Mouse (Mus musculus) CD4-positive, CD25-positive, alpha-beta regulatory T cell, adult 4 months (primary cell): Measurements from ENCODE around the gene Pinlyp. TPM values are rescaled to one million over a fixed set of nuclear protein-coding genes. Genes with fewer than 3 reads are reported as not detected.
A peak's percentile ranks its signal among the peaks of the same experiment; 100 is the strongest.
"Not testable (repeated sequence)": the region's sequence is repeated elsewhere in the genome, so short reads cannot be mapped to it uniquely, and the experiment has no call there.

ENCODE experiments used
- ATAC-seq: one replicate; pipeline ENCODE4 v1.8.0; 2017
- polyA plus RNA-seq, 2 experiments: library from polyadenylated mRNA; unstranded; fragments of 100-300 nt; shearing (Covaris generic); gene quantifications; one replicate each; pipeline ENCODE4 v1.2.1; 2017

Gene Pinlyp
- polyA plus RNA-seq, 2 experiments from 2014 or later = not detected

DNA sequence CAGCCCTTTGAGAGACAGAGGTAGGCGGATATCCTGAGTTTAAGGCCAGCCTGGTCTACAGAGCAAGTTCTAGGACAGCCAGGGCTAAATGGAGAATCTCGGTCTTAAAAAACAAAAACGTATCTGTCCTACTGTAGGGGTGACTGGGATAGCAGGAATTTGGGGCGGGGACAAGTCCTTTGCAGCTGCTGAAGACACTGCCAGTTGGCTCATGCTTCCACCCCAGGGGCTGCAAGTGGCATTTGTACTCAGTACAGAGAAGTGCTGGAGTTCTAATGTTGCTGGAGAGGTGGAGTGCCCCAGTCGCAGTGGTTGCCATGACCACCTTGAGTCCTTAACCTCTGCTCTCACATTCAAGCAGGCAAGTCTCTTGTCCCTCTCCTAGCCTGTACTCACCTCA is 23.1 kb downstream of the Pinlyp start:
- no peak for ATAC-seq

DNA sequence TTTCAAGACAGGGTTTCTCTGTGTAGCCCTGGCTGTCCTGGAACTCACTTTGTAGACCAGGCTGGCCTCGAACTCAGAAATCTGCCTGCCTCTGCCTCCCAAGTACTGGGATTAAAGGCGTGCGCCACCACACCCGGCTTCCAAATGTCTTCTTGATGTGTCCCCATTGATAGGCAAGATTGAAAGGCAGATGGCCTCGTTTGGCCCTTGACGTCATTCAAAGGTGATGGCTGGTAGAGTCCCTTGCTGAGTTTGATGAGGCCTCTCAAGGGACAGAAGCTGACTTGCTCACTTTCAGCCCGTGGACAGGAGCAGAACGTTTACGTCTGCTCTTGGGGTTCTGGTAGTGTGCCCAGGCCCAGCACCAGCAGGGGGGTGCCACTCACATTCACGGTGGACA is 25.9 kb downstream of the Pinlyp start:
- ATAC-seq = not testable (repeated sequence)

DNA sequence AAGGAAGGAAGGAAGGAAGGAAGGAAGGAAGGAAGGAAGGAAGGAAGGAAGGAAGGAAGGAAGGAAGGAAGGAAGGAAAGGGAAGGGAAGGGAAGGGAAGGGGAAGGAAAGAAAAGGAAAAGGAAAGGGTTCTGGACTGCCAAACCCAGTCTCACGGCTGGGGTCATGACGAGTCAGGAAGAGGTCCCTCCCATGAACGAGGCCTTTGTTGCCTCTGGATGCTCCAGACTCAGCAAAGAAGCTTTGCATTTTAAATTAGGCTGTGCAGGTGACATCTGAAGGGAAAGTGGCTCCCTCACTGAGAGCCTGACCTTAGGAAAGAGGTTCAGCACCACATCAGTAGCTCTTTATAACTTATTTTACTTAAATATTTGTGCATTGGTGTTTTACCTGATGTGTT is 26.8 kb downstream of the Pinlyp start:
- no peak for ATAC-seq

DNA sequence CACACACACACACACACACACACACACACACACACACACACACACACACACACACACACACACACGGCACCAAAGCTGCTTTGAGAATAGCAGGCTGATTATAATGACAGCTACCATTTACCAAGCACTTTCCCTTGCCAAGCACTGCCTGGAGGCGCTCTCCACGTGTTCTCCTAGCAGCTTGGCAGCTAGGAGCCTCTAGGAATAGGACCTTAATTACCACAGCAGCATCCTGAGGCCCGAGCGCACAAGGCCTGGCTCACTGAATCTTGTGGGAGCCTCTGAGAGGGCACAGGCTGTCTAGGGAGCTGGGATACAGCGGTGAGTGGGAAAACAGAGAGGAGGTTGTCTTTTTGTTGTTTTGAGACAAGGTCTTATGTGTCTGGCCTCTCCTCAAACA is 28.3 kb downstream of the Pinlyp start:
- ATAC-seq = no peak

DNA sequence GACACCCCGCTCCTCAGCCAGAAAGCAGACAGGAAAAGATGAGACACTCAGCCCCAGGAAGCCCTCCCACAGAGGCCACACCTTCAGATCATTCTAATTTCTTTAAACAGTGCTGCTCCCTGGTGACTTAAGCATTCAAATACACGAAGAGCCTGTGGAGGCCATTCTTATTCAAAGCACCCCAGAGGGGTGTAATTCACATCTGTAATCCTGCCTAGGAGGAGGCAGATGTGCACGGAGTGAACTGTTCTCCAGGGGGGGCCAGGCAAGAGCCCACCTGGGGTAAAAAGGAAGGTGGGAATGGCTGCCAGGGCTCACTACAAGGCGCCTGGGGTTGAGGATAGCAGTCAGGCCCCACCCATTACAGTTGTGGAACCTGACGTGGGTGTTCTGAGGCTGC is 28.8 kb downstream of the Pinlyp start:
- no peak for ATAC-seq

DNA sequence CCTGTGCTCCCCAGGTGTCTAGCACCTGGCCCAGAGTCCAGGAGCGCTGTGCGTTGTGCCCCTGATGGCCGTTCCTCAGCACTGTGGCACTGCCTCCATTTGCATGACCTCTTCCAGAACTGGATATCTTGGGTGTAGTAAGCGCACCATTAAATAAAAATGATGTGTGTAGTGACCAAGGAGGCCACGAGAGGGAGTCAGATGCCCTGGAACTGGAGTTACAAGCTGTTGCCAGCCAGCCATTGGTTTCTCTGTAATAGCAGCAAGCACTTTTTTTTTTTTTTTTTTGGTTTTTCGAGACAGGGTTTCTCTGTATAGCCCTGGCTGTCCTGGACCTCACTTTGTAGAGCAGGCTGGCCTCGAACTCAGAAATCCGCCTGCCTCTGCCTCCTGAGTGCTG is 29.6 kb downstream of the Pinlyp start:
- ATAC-seq = not testable (repeated sequence)

DNA sequence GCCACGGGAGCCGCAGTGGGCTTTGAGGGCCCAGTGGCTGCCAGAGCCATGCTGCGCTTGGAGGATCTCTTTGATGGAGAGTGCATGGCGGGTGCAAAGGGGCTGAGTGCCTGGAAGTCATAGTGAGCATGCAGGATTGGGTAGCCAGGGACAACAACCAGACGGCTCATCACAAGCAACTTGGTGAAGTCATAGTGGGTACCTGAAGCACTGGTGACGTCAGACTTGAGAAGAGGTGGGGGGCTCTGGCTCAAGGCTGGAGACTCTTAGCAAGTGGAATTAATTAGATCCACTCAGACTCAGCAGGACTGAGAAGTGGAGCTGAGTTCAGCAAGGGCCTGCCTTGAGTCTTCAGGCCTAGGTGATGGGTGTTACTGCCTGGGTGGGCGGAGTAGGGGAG is 33.6 kb downstream of the Pinlyp start, which contains the start of gene AC161166.1:
Gene AC161166.1, minus strand, starts transcription at position 101 of the 400 bp plus-strand sequence.
- ATAC-seq = no peak

DNA sequence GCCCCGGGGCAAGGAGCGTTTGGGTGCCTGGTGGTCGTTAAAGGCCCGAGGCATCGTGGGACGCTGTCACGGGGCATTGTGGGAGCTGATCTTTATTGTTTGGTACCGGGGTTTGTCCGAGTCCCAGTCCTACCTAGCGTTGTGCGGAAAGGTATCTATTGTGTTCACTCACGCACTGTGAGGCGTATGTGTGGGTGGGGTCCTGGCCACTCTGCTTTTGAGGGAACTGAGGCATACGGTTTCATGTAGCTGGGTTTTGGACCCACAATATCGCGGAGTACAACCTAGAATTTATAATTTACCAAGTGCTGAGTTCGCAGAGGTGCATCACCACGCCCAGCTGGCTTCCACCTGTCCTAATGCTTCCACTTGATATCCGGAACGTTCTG is 38.2 kb downstream of the Pinlyp start:
- no peak for ATAC-seq

DNA sequence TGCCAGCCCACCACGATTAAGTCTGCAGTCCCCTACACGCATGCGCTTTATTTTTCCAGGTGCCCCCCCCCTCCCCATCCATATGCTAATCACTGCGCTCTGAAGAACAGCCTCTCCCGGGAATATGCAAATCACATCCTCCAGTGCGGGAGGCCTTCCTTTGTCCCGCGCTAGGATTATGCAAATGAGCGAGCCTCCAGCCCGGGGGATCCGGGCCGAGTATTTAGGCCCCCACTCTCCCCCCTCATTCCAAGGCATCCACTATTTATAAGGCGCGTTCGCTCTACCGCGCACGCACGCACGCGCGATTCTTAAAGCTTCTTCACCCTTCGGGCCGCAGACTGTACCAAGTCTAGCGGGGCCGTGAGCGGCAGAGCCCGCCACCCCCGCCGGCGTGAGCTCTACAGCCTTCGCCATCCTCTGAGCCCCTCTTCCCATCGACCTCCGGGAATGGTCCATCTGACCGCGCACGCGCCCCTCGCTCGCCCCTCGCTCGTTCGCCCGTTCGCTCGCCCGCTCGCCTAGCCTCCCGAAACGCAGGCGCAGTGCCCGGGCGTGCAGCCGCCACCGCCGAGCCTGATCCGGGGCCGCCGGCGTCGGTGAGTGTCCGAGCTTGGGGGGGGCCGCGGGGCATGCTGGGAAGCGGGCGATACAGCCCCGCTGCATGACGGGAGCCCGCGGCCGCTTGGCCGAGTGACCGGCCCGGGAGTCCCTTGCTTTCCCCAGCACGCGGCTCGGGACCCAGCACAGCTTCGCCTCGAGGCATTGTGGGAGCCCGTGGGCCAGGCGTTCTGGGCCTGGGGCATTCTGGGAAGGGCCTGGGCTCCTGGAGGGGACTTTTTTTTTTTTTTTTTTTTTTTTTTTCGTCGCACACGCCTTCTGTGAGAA is 38.8 kb downstream of the Pinlyp start, which contains the start of gene Zfp428:
Gene Zfp428, plus strand, starts transcription at position 169 of the 888 bp plus-strand sequence.
- ATAC-seq = peak; percentile 58

DNA sequence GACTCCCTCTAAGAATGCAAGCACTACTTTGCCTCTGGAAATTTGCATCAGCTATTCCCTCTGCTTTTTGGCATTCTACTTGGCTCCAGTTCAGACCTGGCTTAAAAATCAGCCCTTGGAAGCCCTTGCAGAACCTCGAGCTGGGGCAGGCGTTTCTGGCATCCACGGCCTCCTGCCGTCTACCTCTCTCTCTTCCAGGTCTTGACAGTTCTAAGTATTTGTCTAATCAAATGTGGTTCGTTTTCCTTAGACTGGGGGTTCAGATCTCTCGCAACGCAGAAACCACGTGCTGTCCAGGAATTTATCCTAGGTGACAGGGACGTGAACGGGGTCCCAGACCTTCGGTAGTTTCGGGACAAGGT is 39.5 kb downstream of the Pinlyp start:
- ATAC-seq = no peak

DNA sequence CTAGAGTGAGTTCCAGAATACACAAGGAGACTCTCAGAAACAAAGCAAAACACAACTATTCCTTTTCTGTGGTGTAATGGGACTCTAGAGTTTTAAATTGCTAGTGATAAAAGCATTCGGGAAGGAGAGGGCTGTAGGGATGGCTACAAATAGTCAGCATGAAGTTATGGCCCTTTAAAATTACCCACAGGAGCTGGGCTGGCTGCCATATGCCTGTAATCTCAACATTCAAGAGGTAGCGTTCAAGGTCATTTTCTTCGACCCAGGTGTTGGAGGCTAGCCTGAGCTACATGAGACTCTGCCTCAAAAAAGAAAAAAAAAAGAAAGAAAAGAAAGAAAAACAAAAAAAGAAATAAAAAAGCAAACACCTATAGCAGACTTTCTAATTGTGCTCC is 39.9 kb downstream of the Pinlyp start:
- no peak for ATAC-seq

DNA sequence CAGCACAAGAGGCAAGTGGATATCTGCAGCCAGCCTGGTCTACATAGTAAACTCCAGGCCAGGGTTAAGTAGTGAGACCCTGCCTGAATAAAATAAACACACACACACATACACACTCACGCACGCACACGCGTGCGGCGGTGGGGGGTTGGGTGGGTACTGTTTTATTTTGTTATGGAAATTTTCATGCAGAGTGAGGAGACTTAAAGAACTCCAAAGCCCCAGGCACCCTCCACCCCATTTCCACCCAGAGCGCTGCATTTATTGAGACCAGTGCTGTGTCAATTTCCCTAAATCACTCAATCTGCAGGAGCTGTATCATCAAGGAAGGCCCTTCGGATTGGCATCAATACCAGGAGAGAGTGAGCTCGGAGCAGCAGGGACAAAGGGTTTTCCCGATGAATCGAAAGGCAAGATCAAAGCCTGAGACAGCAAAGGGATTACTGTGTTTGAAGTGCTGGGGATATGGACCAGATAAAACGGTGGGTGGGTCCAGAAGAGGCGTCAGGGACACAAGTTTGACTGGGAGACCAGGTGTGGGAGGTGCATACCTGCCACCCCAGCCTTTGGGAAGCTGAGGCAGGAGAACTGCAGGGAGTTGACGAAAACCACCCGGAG is 40.4 kb downstream of the Pinlyp start:
- no peak for ATAC-seq

DNA sequence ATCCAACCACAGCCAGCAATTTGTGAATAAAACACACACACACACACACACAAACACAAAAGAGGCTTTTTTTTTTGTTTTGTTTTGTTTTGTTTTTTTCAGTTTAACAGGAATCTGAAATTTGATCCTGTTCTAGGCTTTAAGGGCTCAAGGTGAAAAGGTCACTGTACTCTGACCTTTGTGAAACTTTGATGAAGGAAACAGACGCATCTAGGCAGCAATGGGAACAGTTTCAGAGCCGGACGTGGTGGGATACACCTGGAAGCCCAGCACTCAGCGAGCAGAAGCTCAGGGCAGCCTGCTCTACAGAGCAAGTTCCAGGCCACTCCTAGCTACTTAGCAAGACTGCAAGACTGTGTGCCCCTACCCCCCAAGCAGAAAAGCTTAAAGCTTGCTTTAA is 41.0 kb downstream of the Pinlyp start:
- ATAC-seq = no peak

DNA sequence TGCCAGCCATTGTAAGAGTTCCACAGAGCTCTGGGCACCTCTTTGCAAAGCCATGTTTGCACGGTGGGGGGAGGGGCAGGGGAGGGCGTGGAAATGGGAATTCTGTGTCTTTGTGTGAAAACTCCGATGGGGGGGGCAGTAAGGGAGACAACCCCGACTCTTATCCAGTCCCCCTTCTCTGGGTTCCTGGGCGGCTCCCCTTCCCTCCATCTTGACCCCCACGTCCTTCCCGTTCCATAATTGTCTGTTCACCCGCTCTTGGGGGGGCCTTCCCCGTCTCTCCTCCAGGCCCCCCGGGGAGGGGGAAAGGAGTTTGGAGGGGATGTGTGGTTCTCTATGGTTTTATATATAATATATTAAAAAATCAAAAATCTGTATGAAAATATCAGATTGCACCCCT is 41.9 kb downstream of the Pinlyp start:
- no peak for ATAC-seq

DNA sequence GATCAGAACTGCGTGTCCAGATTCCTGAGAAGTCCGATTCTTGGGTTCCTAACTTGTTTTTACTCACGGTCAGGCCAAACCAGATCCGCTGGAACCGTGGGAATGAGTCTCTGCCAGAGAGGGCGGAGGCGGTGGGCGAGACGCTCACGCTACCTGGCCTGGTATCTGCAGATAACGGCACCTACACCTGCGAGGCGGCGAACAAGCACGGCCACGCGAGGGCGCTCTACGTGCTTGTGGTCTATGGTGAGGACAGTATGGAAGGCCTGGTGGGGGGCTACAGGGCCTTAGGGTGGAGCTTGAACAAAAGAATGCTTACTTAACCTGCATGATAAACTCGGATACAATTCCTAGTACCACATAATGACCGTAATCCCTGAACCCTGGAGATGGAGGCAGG is 44.4 kb downstream of the Pinlyp start:
- ATAC-seq = no peak

DNA sequence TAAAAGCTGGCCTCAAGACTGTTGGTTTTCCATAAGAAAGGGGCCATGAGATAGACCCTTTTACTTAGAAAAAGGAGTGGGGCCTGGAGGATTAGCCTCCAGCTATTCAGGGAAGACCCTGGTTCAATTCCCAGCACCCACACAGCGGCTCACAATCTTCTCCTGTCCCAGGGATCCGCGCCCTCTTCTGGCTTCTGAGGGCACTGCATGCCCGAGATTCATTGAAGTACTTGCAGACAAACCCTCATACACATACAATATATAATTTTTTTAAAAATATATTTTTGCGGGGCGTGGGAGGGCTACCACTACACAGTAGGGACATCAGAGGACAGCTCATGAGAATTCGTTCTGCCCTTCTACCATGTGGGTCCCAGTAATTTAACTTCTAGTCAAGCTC is 45.0 kb downstream of the Pinlyp start:
- ATAC-seq = no peak

DNA sequence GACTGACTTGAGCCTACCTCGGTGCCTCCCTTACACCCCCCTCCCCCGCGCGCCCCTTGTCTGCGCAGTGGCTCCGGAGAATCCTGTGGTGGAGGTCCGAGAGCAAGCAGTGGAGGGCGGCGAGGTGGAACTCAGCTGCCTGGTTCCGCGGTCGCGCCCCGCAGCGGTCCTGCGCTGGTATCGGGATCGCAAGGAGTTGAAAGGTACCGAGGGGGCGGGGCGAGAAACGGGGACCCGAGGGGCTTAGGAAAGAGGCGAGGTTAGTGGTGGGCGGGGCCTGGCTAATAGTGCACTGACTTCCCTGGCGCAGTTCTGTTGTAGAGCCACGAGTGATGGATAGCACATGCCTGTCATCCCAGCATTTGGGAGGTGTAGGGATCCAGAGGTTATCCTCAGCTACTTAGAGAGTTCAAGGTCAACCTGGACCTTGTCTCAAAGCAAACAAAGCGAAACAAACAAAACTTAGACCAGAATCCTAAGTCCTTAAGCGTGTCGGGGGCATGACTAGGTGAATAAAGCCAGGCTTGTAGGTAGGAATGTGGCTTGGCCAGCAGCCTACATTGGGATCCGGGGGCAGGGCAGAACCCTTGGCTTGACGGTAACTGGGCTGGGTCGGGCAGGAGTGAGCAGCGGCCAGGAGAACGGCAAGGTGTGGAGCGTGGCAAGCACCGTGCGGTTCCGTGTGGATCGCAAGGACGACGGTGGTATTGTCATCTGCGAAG is 45.9 kb downstream of the Pinlyp start:
- no peak for ATAC-seq

Other genes with a start within 250 kb of the Pinlyp start
- 10 to 100 TPM; 19.4 to 27.8 TPM for gene Zfp61, start 244.9 kb downstream of the Pinlyp start, polyA plus RNA-seq
- gene Zfp94, start 229.5 kb downstream of the Pinlyp start, polyA plus RNA-seq = 10 to 100 TPM; 10.6 to 13.8 TPM
- not detected for gene Tescl, start 212.2 kb downstream of the Pinlyp start, polyA plus RNA-seq
- under 1 TPM in 1 of 2 experiments, not detected in 1; 0.19 TPM for gene Lypd5, start 196.9 kb downstream of the Pinlyp start, polyA plus RNA-seq
- 100 to 1,000 TPM; 130 to 152 TPM for gene Kcnn4, start 175.9 kb downstream of the Pinlyp start, polyA plus RNA-seq
- 10 to 100 TPM; 27.9 to 29.4 TPM for gene Smg9, start 146.5 kb downstream of the Pinlyp start, polyA plus RNA-seq
- gene Irgc1, start 93.8 kb downstream of the Pinlyp start, polyA plus RNA-seq = under 1 TPM; 0.35 to 0.56 TPM
- gene Plaur, start 83.6 kb downstream of the Pinlyp start, polyA plus RNA-seq = 1 to 10 TPM in 1 of 2 experiments, under 1 TPM in 1; 0.66 to 5.8 TPM
- gene Cadm4, start 64.1 kb downstream of the Pinlyp start, polyA plus RNA-seq = not detected
- gene Zfp428, start 39.1 kb downstream of the Pinlyp start, polyA plus RNA-seq = under 1 TPM in 1 of 2 experiments, not detected in 1; 0.56 TPM
- gene AC161166.1, start 33.7 kb downstream of the Pinlyp start, polyA plus RNA-seq = not detected
- gene Irgq, start 15.4 kb downstream of the Pinlyp start, polyA plus RNA-seq = 1 to 10 TPM in 1 of 2 experiments, under 1 TPM in 1; 0.68 to 1.5 TPM
- 10 to 100 TPM; 35.3 to 46.2 TPM for gene Xrcc1, start 171 bp upstream of the Pinlyp start, polyA plus RNA-seq
- 10 to 100 TPM; 13.8 to 19.6 TPM for gene Ethe1, start 41.4 kb upstream of the Pinlyp start, polyA plus RNA-seq
- gene Zfp575, start 41.5 kb upstream of the Pinlyp start, polyA plus RNA-seq = under 1 TPM in 1 of 2 experiments, not detected in 1; 0.31 TPM
- under 1 TPM in 1 of 2 experiments, not detected in 1; 0.90 TPM for gene Phldb3, start 64.6 kb upstream of the Pinlyp start, polyA plus RNA-seq
- not detected for gene Lypd3, start 90.4 kb upstream of the Pinlyp start, polyA plus RNA-seq
- gene Tex101, start 130.6 kb upstream of the Pinlyp start, polyA plus RNA-seq = not detected
- gene BC049730, start 163.1 kb upstream of the Pinlyp start, polyA plus RNA-seq = not detected
- not detected for gene Gm4763, start 180.8 kb upstream of the Pinlyp start, polyA plus RNA-seq
- not detected for gene Cd177, start 214.2 kb upstream of the Pinlyp start, polyA plus RNA-seq
- not detected for gene Ceacam10, start 231.1 kb upstream of the Pinlyp start, polyA plus RNA-seq